Mouse (Mus musculus) telencephalon, adult 2 months (tissue): ENCODE results near the gene Shb.

Source experiments
- DNase-seq: peaks from one replicate; pipeline ENCODE4 v3.0.0-alpha.2; 2011; ENCODE audit warnings: low read depth, low spot score

The Shb gene

GRCm38 (mm10) chr4:45482271-45482670 lies 50.0 kb downstream of the Shb start:
- DNase-seq = no peak

GRCm38 (mm10) chr4:45481431-45481830 lies 50.8 kb downstream of the Shb start:
- no peak for DNase-seq

- DNase-seq = no peak
Measured at GRCm38 (mm10) chr4:45480595-45480994, 51.7 kb downstream of the Shb start.

GRCm38 (mm10) chr4:45479433-45479832 lies 52.8 kb downstream of the Shb start:
- DNase-seq = no peak

- no peak for DNase-seq
Measured at GRCm38 (mm10) chr4:45478178-45478577, 54.1 kb downstream of the Shb start.

GRCm38 (mm10) chr4:45477047-45477446 lies 55.2 kb downstream of the Shb start:
- no peak for DNase-seq

GRCm38 (mm10) chr4:45474832-45475231 lies 57.4 kb downstream of the Shb start:
- DNase-seq = no peak

- DNase-seq = no peak
Measured at GRCm38 (mm10) chr4:45474131-45474530, 58.1 kb downstream of the Shb start.

- peak; percentile 85 for DNase-seq
Measured at GRCm38 (mm10) chr4:45473129-45473528, 59.1 kb downstream of the Shb start.

- no peak for DNase-seq
Measured at GRCm38 (mm10) chr4:45472706-45473105, 59.6 kb downstream of the Shb start.

- DNase-seq = peak; percentile 82
Measured at GRCm38 (mm10) chr4:45471654-45472556, 60.4 kb downstream of the Shb start.

GRCm38 (mm10) chr4:45469057-45469456 lies 63.2 kb downstream of the Shb start:
- DNase-seq = no peak

GRCm38 (mm10) chr4:45468507-45468906 lies 63.8 kb downstream of the Shb start:
- no peak for DNase-seq

GRCm38 (mm10) chr4:45467115-45467912 lies 65.0 kb downstream of the Shb start:
- no peak for DNase-seq

- DNase-seq = no peak
Measured at GRCm38 (mm10) chr4:45464941-45465340, 67.3 kb downstream of the Shb start.

- no peak for DNase-seq
Measured at GRCm38 (mm10) chr4:45464528-45464927, 67.7 kb downstream of the Shb start.

- no peak for DNase-seq
Measured at GRCm38 (mm10) chr4:45464123-45464522, 68.1 kb downstream of the Shb start.

GRCm38 (mm10) chr4:45462628-45463027 lies 69.6 kb downstream of the Shb start:
- DNase-seq = no peak

- DNase-seq = no peak
Measured at GRCm38 (mm10) chr4:45461661-45462060, 70.6 kb downstream of the Shb start.

GRCm38 (mm10) chr4:45459375-45459774 lies 72.9 kb downstream of the Shb start:
- no peak for DNase-seq

- DNase-seq = no peak
Measured at GRCm38 (mm10) chr4:45457543-45457942, 74.7 kb downstream of the Shb start.

- DNase-seq = no peak
Measured at GRCm38 (mm10) chr4:45455001-45455400, 77.3 kb downstream of the Shb start.
